Mouse (Mus musculus) embryonic facial prominence, embryonic 12.5 days (tissue): ENCODE data around the gene Uqcrc1. TPM values are rescaled to one million over a fixed set of nuclear protein-coding genes. Genes with fewer than 3 reads are reported as not detected.

ENCODE experiments used
- microRNA counts: library from miRNA; unstranded; fragments of <30 nt; microRNA quantifications from one replicate; lab custom pipeline; 2017
- microRNA-seq: library from miRNA; unstranded; fragments of <30 nt; microRNA quantifications from one replicate; pipeline ENCODE4, GENCODE M21; 2017
- polyA plus RNA-seq: library from polyadenylated mRNA; unstranded; fragments of >200 nt; fragmentation: Nextera tagmentation; extraction: Ambion mirVana; gene quantifications from 2 replicates; pipeline ENCODE4 v1.2.1, GENCODE M21; 2016

The Uqcrc1 gene
- polyA plus RNA-seq, 1 experiment from 2014 or later = 426 TPM

MicroRNAs encoded within 50 kb of the gene (microRNA counts, 519-probe panel; counts per million panel counts)
- microRNA mmu-miR-711 (lab: Ali Mortazavi, UCI) = 460 counts per million, percentile 65 among the panel's probes with 10 or more counts

Small RNA genes lying within 50 kb of the gene (microRNA-seq; reads per million reads assigned to microRNA genes)
- gene Mir711 = not detected

Other genes starting within 250 kb of the Uqcrc1 start
- 39.4 and 40.0 TPM in 2 replicates for gene Prkar2a, start 247.3 kb upstream of the Uqcrc1 start, polyA plus RNA-seq
- 145 and 147 TPM in 2 replicates for gene Ip6k2, start 152.8 kb upstream of the Uqcrc1 start, polyA plus RNA-seq
- 24.2 and 25.7 TPM in 2 replicates for gene Nckipsd, start 128.3 kb upstream of the Uqcrc1 start, polyA plus RNA-seq
- 1.2 and 2.1 TPM in 2 replicates for gene Celsr3, start 110.3 kb upstream of the Uqcrc1 start, polyA plus RNA-seq
- 20.5 and 22.5 TPM in 2 replicates for gene Slc26a6, start 83.3 kb upstream of the Uqcrc1 start, polyA plus RNA-seq
- not detected in 2 replicates for gene Tmem89, start 22.0 kb upstream of the Uqcrc1 start, polyA plus RNA-seq
- gene Col7a1, start 17.0 kb downstream of the Uqcrc1 start, polyA plus RNA-seq = 7.7 and 10.9 TPM in 2 replicates
- 0.27 and 0.32 TPM in 2 replicates for gene Ucn2, start 49.4 kb downstream of the Uqcrc1 start, polyA plus RNA-seq
- 14.4 and 16.5 TPM in 2 replicates for gene Pfkfb4, start 55.1 kb downstream of the Uqcrc1 start, polyA plus RNA-seq
- gene Shisa5, start 101.9 kb downstream of the Uqcrc1 start, polyA plus RNA-seq = 58.6 and 60.4 TPM in 2 replicates
- 10.3 and 13.1 TPM in 2 replicates for gene Trex1, start 123.1 kb downstream of the Uqcrc1 start, polyA plus RNA-seq
- gene Atrip, start 137.5 kb downstream of the Uqcrc1 start, polyA plus RNA-seq = 31.5 and 34.9 TPM in 2 replicates
- gene Ccdc51, start 145.9 kb downstream of the Uqcrc1 start, polyA plus RNA-seq = 13.9 and 15.0 TPM in 2 replicates
- gene Tma7, start 146.0 kb downstream of the Uqcrc1 start, polyA plus RNA-seq = 757 TPM in 2 replicates
- 18.3 and 23.0 TPM in 2 replicates for gene Plxnb1, start 158.8 kb downstream of the Uqcrc1 start, polyA plus RNA-seq
- gene Fbxw21, start 225.4 kb downstream of the Uqcrc1 start, polyA plus RNA-seq = not detected in 2 replicates